Mouse (Mus musculus) liver, embryonic 18 days (tissue): ENCODE measurements around the gene Ptges3. TPM values are rescaled to one million over a fixed set of nuclear protein-coding genes. Genes with fewer than 3 reads are reported as not detected.

Experiments
- polyA plus RNA-seq: library from polyadenylated mRNA; depleted of rRNA; stranded (reverse); fragments of >200 nt; gene quantifications from 2 replicates; pipeline ENCODE4 v1.2.3, GENCODE M21; 2012; rRNA removed

Ptges3 gene
- 30.8 and 34.7 TPM in 2 replicates for polyA plus RNA-seq

DNA sequence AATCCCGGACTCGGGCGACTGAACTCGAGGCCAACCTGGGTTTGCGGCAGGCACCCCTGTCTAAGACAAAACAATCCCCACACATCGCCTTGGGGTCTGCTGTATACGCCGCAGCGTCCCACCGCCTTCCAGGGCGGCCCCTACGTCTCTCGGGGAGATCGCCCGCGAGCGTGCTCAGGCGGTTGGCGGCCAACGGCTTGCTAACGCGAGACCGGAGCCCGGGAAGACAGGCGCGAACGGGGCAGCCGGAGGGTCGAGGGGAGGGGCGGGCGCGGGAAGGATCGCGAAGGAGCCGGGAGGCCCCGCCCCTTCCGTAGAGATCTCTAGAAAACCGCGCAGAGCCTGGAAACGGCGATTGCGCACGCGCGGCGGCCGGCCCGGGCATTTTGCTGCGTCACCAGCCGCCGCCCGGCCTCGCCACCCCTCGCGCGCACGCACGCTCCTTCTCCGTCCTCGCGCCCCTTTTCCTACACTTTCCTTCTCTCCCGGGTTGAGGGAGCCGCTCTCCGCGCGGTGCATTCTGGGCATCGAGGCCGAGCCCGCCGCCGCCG is at the start of gene Ptges3:
Gene Ptges3, plus strand, starts transcription at position 354 of the 551 bp plus-strand sequence.

GRCm38 (mm10) chr10:128015068-128015934 is 43.5 kb upstream of the Ptges3 start, which contains the start of gene Prim1:
Prim1 (plus strand) TSS chr10:128015168.

DNA sequence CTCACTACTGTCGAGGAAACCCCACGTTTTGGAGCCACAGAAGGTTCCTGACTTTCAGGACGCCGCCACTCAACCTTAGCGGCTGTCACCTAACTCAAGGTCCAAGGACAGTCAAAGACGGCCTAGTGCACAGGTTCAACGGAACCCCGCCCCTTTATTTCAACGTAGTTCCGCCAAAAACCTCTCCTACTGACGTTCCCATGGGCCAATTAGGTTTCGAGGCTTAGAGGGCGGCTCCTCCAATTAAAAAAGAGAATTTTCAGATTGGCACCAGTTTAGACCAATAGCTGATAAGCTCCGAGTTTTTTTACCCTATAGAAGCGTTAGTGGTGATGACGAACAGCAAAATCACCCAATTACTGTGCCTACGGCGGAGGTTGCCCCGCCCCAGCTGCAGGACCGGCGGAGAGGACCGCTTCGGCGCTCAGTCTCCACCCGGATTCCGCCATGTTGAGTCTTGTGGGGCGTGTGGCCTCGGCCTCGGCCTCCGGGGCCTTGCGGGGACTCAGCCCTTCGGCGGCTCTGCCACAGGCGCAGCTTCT is 24.2 kb downstream of the Ptges3 start, which contains the start of gene Atp5b:
Gene Atp5b, plus strand, starts transcription at position 394 of the 542 bp plus-strand sequence.

GRCm38 (mm10) chr10:128091564-128092505 is 33.1 kb downstream of the Ptges3 start, which contains the start of gene Baz2a:
Baz2a (plus strand) TSS chr10:128091577.

Other genes with a start within 250 kb of the Ptges3 start
- gene Rdh19, start 209.0 kb upstream of the Ptges3 start, polyA plus RNA-seq = 0.03 and 0.04 TPM in 2 replicates
- 3.1 TPM in 2 replicates for gene Rdh16f2, start 192.5 kb upstream of the Ptges3 start, polyA plus RNA-seq
- gene Rdh7, start 170.1 kb upstream of the Ptges3 start, polyA plus RNA-seq = 220 and 280 TPM in 2 replicates
- 0.02 and 0.04 TPM in 2 replicates for gene Sdr9c7, start 160.4 kb upstream of the Ptges3 start, polyA plus RNA-seq
- 9.3 and 13.8 TPM in 2 replicates for gene Hsd17b6, start 51.3 kb upstream of the Ptges3 start, polyA plus RNA-seq
- 18.7 and 20.6 TPM in 2 replicates for gene Prim1, start 43.8 kb upstream of the Ptges3 start, polyA plus RNA-seq
- gene Naca, start 23.4 kb upstream of the Ptges3 start, polyA plus RNA-seq = 282 TPM in 2 replicates
- gene Atp5b, start 24.3 kb downstream of the Ptges3 start, polyA plus RNA-seq = 1,169 and 1,252 TPM in 2 replicates
- 8.8 and 10.8 TPM in 2 replicates for gene Baz2a, start 32.6 kb downstream of the Ptges3 start, polyA plus RNA-seq
- gene Rbms2, start 121.3 kb downstream of the Ptges3 start, polyA plus RNA-seq = 13.5 and 14.2 TPM in 2 replicates
- 50.2 and 50.4 TPM in 2 replicates for gene Gls2, start 135.5 kb downstream of the Ptges3 start, polyA plus RNA-seq
- 34.1 and 34.9 TPM in 2 replicates for gene Spryd4, start 152.9 kb downstream of the Ptges3 start, polyA plus RNA-seq
- 0.01 TPM in 1 of 2 replicates, not detected in the other for gene Mip, start 166.9 kb downstream of the Ptges3 start, polyA plus RNA-seq
- gene Timeless, start 173.1 kb downstream of the Ptges3 start, polyA plus RNA-seq = 6.6 and 6.7 TPM in 2 replicates
- gene Apon, start 195.1 kb downstream of the Ptges3 start, polyA plus RNA-seq = 13.0 and 18.7 TPM in 2 replicates
- 813 and 951 TPM in 2 replicates for gene Apof, start 209.7 kb downstream of the Ptges3 start, polyA plus RNA-seq
- gene Stat2, start 211.6 kb downstream of the Ptges3 start, polyA plus RNA-seq = 20.6 and 23.1 TPM in 2 replicates
- 0.03 and 0.06 TPM in 2 replicates for gene Il23a, start 239.8 kb downstream of the Ptges3 start, polyA plus RNA-seq
- 13.6 and 15.8 TPM in 2 replicates for gene Pan2, start 244.4 kb downstream of the Ptges3 start, polyA plus RNA-seq